17 mouse cellular contexts compared by ENCODE assay signal in the genomic region with DNA sequence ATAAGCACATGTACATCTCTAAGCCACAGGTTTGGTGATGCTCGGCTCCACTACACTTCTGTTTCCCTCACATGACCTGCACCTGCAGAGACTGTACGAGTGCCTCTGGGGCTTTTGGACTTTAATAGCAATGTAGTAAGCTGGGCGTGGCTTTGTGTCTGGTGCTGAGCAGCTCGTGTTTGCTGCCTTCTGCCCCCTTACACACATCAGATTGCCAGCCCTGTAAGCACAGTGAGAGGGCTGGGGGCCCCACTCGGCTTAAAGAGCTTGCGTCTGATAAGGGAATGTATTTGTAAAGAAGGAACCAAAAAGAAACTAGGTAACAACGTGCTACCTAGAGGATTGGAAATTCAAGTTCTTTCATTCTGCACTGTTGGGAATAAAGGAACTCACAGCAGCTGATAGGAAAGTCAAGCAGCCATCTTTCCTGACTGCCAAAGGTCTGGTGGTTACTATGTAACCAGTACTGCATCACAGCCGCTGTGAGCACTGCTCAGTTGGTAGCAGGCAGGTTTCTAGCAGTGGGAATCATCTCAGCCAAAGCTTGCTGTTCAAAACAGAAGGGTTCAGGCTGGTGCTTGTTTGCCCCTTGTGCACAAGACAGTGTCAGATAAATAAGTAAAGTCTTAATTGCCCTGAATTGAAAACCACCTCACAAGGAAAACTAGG. TPM values are rescaled to one million over a fixed set of nuclear protein-coding genes. Genes with fewer than 3 reads are reported as not detected.
DNase-seq lines count a peak whose midpoint lies in the region; ATAC-seq lines count a peak whose summit lies in the region.
"Had no signal": no experiment of that assay in that cellular context is flagged by ENCODE, and none has a peak within 500 bp of the region (broad histone marks: within the 10 kb centered on the region; RNA-seq: fewer than 3 reads in every experiment).

No protein-coding gene starts in this region.

- no peaks in the 10 kb centered on the region for H3K4me1 ChIP-seq in embryonic facial prominence, embryonic 14.5 days (ENCODE audit: control insufficient read depth, insufficient read depth, low read length)
- H3K4me1 ChIP-seq in embryonic facial prominence, embryonic 10.5 days: no peaks in the 10 kb centered on the region
- peaks cover 12% of the 10 kb centered on the region for H3K4me1 ChIP-seq in limb, embryonic 12.5 days (replicated peaks)
- H3K4me1 ChIP-seq in limb, embryonic 10.5 days: no peaks in the 10 kb centered on the region
- peaks cover 10% of the 10 kb centered on the region for H3K4me1 ChIP-seq in liver, embryonic 15.5 days (replicated peaks)
- H3K4me1 ChIP-seq: forebrain, embryonic 15.5 days; midbrain, embryonic 15.5 days had no signal

- H3K36me3 ChIP-seq in embryonic facial prominence, embryonic 14.5 days (ENCODE audit: control insufficient read depth, insufficient read depth, low read length): peaks cover 12% of the 10 kb centered on the region
- peaks cover 15% of the 10 kb centered on the region for H3K36me3 ChIP-seq in embryonic facial prominence, embryonic 10.5 days (replicated peaks)
- H3K36me3 ChIP-seq in limb, embryonic 12.5 days: peaks cover 18% of the 10 kb centered on the region
- H3K36me3 ChIP-seq in limb, embryonic 10.5 days: peaks cover 11% of the 10 kb centered on the region
- peaks cover 24% of the 10 kb centered on the region for H3K36me3 ChIP-seq in liver, embryonic 15.5 days (replicated peaks)

- WGBS in embryonic facial prominence, embryonic 14.5 days: 65% methylated on average over 8 of the region's 8 CpGs
- WGBS in embryonic facial prominence, embryonic 10.5 days: 75% methylated on average over 8 of the region's 8 CpGs
- WGBS in limb, embryonic 12.5 days: 62% methylated on average over 8 of the region's 8 CpGs
- WGBS in limb, embryonic 10.5 days: 71% methylated on average over 8 of the region's 8 CpGs
- 24% methylated on average over 8 of the region's 8 CpGs for WGBS in liver, embryonic 15.5 days (ENCODE audit: insufficient replicate concordance)

- intact Hi-C loops in left cerebral cortex, postnatal 25 days (cut with DNase I): no loop called here

- H3K4me3 ChIP-seq in embryonic facial prominence, embryonic 14.5 days (ENCODE audit: low read depth, low read length): no peak overlapping the region
- no peak overlapping the region for H3K4me3 ChIP-seq in embryonic facial prominence, embryonic 10.5 days
- H3K4me3 ChIP-seq in limb, embryonic 12.5 days (replicated peaks): no peak overlapping the region
- H3K4me3 ChIP-seq in limb, embryonic 10.5 days: no peak overlapping the region
- H3K4me3 ChIP-seq in liver, embryonic 15.5 days (replicated peaks): no peak overlapping the region
- H3K4me3 ChIP-seq: forebrain, embryonic 15.5 days; gastrocnemius, adult 2 months; midbrain, embryonic 15.5 days had no signal

- 0 out of 2 replicates have a peak, but pooled peaks have one; percentile 33 for ATAC-seq in embryonic facial prominence, embryonic 14.5 days (ENCODE audit: low read depth)
- ATAC-seq in limb, embryonic 12.5 days (ENCODE audit: insufficient number of reproducible peaks, insufficient read depth, low FRiP score, low TSS enrichment, low read depth): no peak
- ATAC-seq in liver, embryonic 15.5 days (ENCODE audit: insufficient read depth): peak; percentile 61
- ATAC-seq: forebrain, embryonic 15.5 days; inflammation-experienced regulatory T-cells, adult 6 months; midbrain, embryonic 15.5 days had no signal

- DNase-seq in embryonic facial prominence, embryonic 14.5 days (ENCODE audit: low spot score): no peak
- DNase-seq in embryonic facial prominence, embryonic 10.5 days (ENCODE audit: low spot score): no peak
- DNase-seq in limb, embryonic 10.5 days (ENCODE audit: low spot score): no peak
- peak; percentile 72 for DNase-seq in testis, postnatal 14 days (ENCODE audit: low spot score)
- no peak for DNase-seq in left cerebral cortex, postnatal 25 days (ENCODE audit: low spot score in 2 of 2)
- no peak for DNase-seq in cerebellum, postnatal 10 days
- DNase-seq: cerebellum, adult 11 months; gastrocnemius, adult 2 months; kidney, postnatal 4 days; layer of hippocampus, postnatal 36 days; lung, postnatal 36 days; right cerebral cortex, postnatal 4 days had no signal

- no peak overlapping the region for H3K4me2 ChIP-seq in embryonic facial prominence, embryonic 14.5 days (ENCODE audit: low read depth, low read length)
- no peak overlapping the region for H3K4me2 ChIP-seq in limb, embryonic 12.5 days
- H3K4me2 ChIP-seq in liver, embryonic 15.5 days: peak overlapping the region; percentile 6; the same call in 1 of the 2 replicates
- H3K4me2 ChIP-seq: forebrain, embryonic 15.5 days; midbrain, embryonic 15.5 days had no signal

- H3K9me3 ChIP-seq in embryonic facial prominence, embryonic 14.5 days (ENCODE audit: control insufficient read depth, low read length): no peaks in the 10 kb centered on the region
- H3K9me3 ChIP-seq in embryonic facial prominence, embryonic 10.5 days: no peaks in the 10 kb centered on the region
- H3K9me3 ChIP-seq in limb, embryonic 12.5 days: no peaks in the 10 kb centered on the region
- H3K9me3 ChIP-seq in limb, embryonic 10.5 days (replicated peaks): no peaks in the 10 kb centered on the region
- H3K9me3 ChIP-seq in liver, embryonic 15.5 days (replicated peaks): no peaks in the 10 kb centered on the region
- H3K9me3 ChIP-seq: forebrain, embryonic 15.5 days; midbrain, embryonic 15.5 days had no signal

- no peaks in the 10 kb centered on the region for H3K27me3 ChIP-seq in embryonic facial prominence, embryonic 14.5 days (replicated peaks; ENCODE audit: control insufficient read depth, insufficient read depth, low read length)
- H3K27me3 ChIP-seq in embryonic facial prominence, embryonic 10.5 days (replicated peaks; ENCODE audit: low read depth, poor library complexity, severe bottlenecking): no peaks in the 10 kb centered on the region
- H3K27me3 ChIP-seq in limb, embryonic 12.5 days: no peaks in the 10 kb centered on the region
- no peaks in the 10 kb centered on the region for H3K27me3 ChIP-seq in limb, embryonic 10.5 days (ENCODE audit: low read depth, poor library complexity, severe bottlenecking)
- no peaks in the 10 kb centered on the region for H3K27me3 ChIP-seq in liver, embryonic 15.5 days
- H3K27me3 ChIP-seq: forebrain, embryonic 15.5 days; midbrain, embryonic 15.5 days had no signal

- no peak overlapping the region for H3K9ac ChIP-seq in embryonic facial prominence, embryonic 14.5 days (ENCODE audit: low read depth, low read length)
- H3K9ac ChIP-seq in limb, embryonic 12.5 days (replicated peaks): no peak overlapping the region
- no peak overlapping the region for H3K9ac ChIP-seq in liver, embryonic 15.5 days
- H3K9ac ChIP-seq: forebrain, embryonic 15.5 days; midbrain, embryonic 15.5 days had no signal

- H3K27ac ChIP-seq in embryonic facial prominence, embryonic 14.5 days (replicated peaks; ENCODE audit: low read depth, low read length): no peak overlapping the region
- no peak overlapping the region for H3K27ac ChIP-seq in embryonic facial prominence, embryonic 10.5 days (replicated peaks)
- 0 out of 2 replicates have a peak overlapping the region, but pooled peaks have one; percentile 23 for H3K27ac ChIP-seq in limb, embryonic 12.5 days
- H3K27ac ChIP-seq in limb, embryonic 10.5 days: no peak overlapping the region
- H3K27ac ChIP-seq in liver, embryonic 15.5 days (replicated peaks): 0 out of 2 replicates have a peak overlapping the region, but pooled peaks have one; percentile 9
- H3K27ac ChIP-seq: forebrain, embryonic 15.5 days; gastrocnemius, adult 2 months; midbrain, embryonic 15.5 days had no signal

RNA-seq across cellular contexts. Expression of a gene that starts 39.4 kb away (rescaled TPM):
- polyA plus RNA-seq in embryonic facial prominence, embryonic 14.5 days (2014; fragmentation: Nextera tagmentation; extraction: Ambion mirVana): 88.4 and 98.2 TPM in 2 replicates
- polyA plus RNA-seq in embryonic facial prominence, embryonic 10.5 days (2016; fragmentation: Nextera tagmentation; extraction: Ambion mirVana): 68.4 and 78.8 TPM in 2 replicates
- polyA plus RNA-seq in limb, embryonic 12.5 days (2016; fragmentation: Nextera tagmentation; extraction: Ambion mirVana): 87.4 and 89.3 TPM in 2 replicates
- polyA plus RNA-seq in limb, embryonic 10.5 days (2016; fragmentation: Nextera tagmentation; extraction: Ambion mirVana): 67.4 and 75.2 TPM in 2 replicates
- 9.0 and 9.5 TPM in 2 replicates for polyA plus RNA-seq in liver, embryonic 15.5 days (2015; fragmentation: Nextera tagmentation; extraction: Ambion mirVana)
- total RNA-seq in left cerebral cortex, postnatal 25 days (2021): 10 to 100 TPM; 60.6 to 63.6 TPM

Comparison
In these comparisons a context has a peak if more than half of its experiments do, and no peak if none do; other contexts are left out.
1. H3K27ac ChIP-seq: peak in limb, embryonic 12.5 days (single experiment) and liver, embryonic 15.5 days (single experiment); none in embryonic facial prominence, embryonic 14.5 days (single experiment), embryonic facial prominence, embryonic 10.5 days (single experiment) and limb, embryonic 10.5 days (single experiment).